Mouse (Mus musculus) myocyte (in vitro differentiated cells): Measurements from ENCODE around the gene Ncor1. TPM values are rescaled to one million over a fixed set of nuclear protein-coding genes. Genes with fewer than 3 reads are reported as not detected.

Experiments used
- H3K27me3 ChIP-seq: one replicate; pipeline ENCODE4 v1.6.1; 2011; ENCODE audit not compliant: control insufficient read depth, insufficient read depth, insufficient read length
- H3K36me3 ChIP-seq: one replicate; pipeline ENCODE4 v1.6.1; 2011; ENCODE audit not compliant: control insufficient read depth, insufficient read depth
- H3K4me2 ChIP-seq: one replicate; pipeline ENCODE4 v1.6.1; 2011; ENCODE audit warnings: low read depth, control low read depth
- H3K4me3 ChIP-seq: one replicate; pipeline ENCODE4 v1.5.1; 2011; ENCODE audit warnings: mild to moderate bottlenecking, control low read depth, moderate library complexity
- H3K79me2 ChIP-seq: one replicate; pipeline ENCODE4 v1.6.1; 2011; ENCODE audit not compliant: control insufficient read depth, insufficient read depth
- H3ac ChIP-seq: one replicate; pipeline ENCODE4 v1.6.1; 2011; ENCODE audit not compliant: control insufficient read depth, insufficient read length
- CEBPB ChIP-seq: IDR thresholded peaks from 2 replicates; pipeline ENCODE4 v1.6.1; 2011; ENCODE audit warnings: mild to moderate bottlenecking, moderate library complexity; ENCODE audit not compliant: poor library complexity, insufficient read depth, severe bottlenecking
- E2F4 ChIP-seq: IDR thresholded peaks from one replicate; pipeline ENCODE4 v1.6.1; 2011; ENCODE audit warnings: mild to moderate bottlenecking, control low read depth, moderate library complexity; ENCODE audit not compliant: insufficient read depth
- MAX ChIP-seq: IDR thresholded peaks from one replicate; pipeline ENCODE4 v1.6.1; 2011; ENCODE audit warnings: low read depth, mild to moderate bottlenecking, control low read depth
- MYOD1 ChIP-seq, 3 experiments: IDR thresholded peaks; one replicate each; pipeline ENCODE4 v1.6.1; 2011; ENCODE audit warnings: control low read depth in 2 of 3, low read depth in 2 of 3, mild to moderate bottlenecking in 2 of 3, moderate library complexity in 1 of 3; ENCODE audit not compliant: insufficient read length in 2 of 3, control insufficient read depth in 1 of 3
- MYOG ChIP-seq, 3 experiments: IDR thresholded peaks; one replicate each; pipeline ENCODE4 v1.6.1; 2011; ENCODE audit warnings: control low read depth in 2 of 3, low read depth in 2 of 3, mild to moderate bottlenecking in 2 of 3; ENCODE audit not compliant: insufficient read length in 2 of 3, control insufficient read depth in 1 of 3, insufficient read depth in 1 of 3
- POLR2A ChIP-seq: IDR thresholded peaks from one replicate; pipeline ENCODE4 v1.6.1; 2011; ENCODE audit warnings: low read depth, mild to moderate bottlenecking, control low read depth, moderate library complexity; ENCODE audit not compliant: insufficient read length
- POLR2AphosphoS2 ChIP-seq: IDR thresholded peaks from one replicate; pipeline ENCODE4 v1.6.1; 2011; ENCODE audit warnings: low read depth, control low read depth; ENCODE audit not compliant: insufficient read length
- REST ChIP-seq: IDR thresholded peaks from one replicate; pipeline ENCODE4 v1.6.1; 2011; ENCODE audit warnings: mild to moderate bottlenecking, control low read depth, moderate library complexity; ENCODE audit not compliant: insufficient read depth, insufficient read length
- SRF ChIP-seq: IDR thresholded peaks from one replicate; pipeline ENCODE4 v1.6.1; 2011; ENCODE audit warnings: low read depth; ENCODE audit not compliant: control insufficient read depth, insufficient read length
- TCF12 ChIP-seq: IDR thresholded peaks from one replicate; pipeline ENCODE4 v1.6.1; 2011; ENCODE audit warnings: mild to moderate bottlenecking, control low read depth; ENCODE audit not compliant: poor library complexity, insufficient read depth, severe bottlenecking
- TCF3 ChIP-seq: IDR thresholded peaks from one replicate; pipeline ENCODE4 v1.6.1; 2011; ENCODE audit warnings: low read depth, control low read depth; ENCODE audit not compliant: insufficient read length
- USF1 ChIP-seq: IDR thresholded peaks from one replicate; pipeline ENCODE4 v1.6.1; 2011; ENCODE audit warnings: low read depth, mild to moderate bottlenecking, control low read depth, moderate library complexity
- polyA plus RNA-seq: library from polyadenylated mRNA; unstranded; fragments of >200 nt; fragmentation: generic; extraction: Trizol; gene quantifications from one replicate; pipeline ENCODE4 v1.2.1, GENCODE M21; 2012; ENCODE audit warnings: missing spikeins

The Ncor1 gene
- polyA plus RNA-seq, 1 experiment = 41.0 TPM

DNA sequence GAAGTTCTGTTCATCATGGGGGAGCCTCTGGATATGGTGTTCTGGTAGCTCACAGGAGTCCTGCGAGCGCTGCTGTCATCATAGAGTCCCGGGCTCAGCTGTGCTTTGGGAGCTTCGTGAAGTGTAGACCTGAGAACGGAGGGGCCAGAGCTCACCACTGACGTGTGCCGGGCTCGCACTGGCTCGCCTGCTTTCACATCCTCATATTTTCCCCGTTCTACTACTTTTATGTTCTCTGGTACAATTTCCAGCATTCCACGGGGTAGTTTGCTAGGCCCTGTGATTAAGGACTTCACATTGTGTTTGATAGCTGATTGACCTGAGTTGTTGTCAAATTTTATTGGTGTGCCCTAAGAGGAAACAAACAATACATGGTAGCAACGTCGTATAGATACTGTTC is 115.3 kb downstream of the Ncor1 start:
- TF ChIP-seq MYOD1 (IDR thresholded peaks at IDR 0.05; ENCODE audit: control insufficient read depth in 1 of 3, insufficient read length in 2 of 3, low read depth in 2 of 3) (no peak), E2F4 (no peak)
- no peak overlapping the region for H3ac ChIP-seq
- H3K4me3 ChIP-seq = no peak overlapping the region
- peaks cover 57% of the 10 kb centered on the region for H3K36me3 ChIP-seq
- no peaks in the 10 kb centered on the region for H3K27me3 ChIP-seq
- no peak overlapping the region for H3K4me2 ChIP-seq
- no peaks in the 10 kb centered on the region for H3K79me2 ChIP-seq

GRCm38 (mm10) chr11:62332228-62332627 is 126.1 kb downstream of the Ncor1 start:
- Histone ChIP-seq H3K36me3 (peaks cover 88% of the 10 kb centered on the region), H3K79me2 (no peaks in the 10 kb centered on the region), H3K4me2 (no peak overlapping the region), H3ac (no peak overlapping the region), H3K27me3 (no peaks in the 10 kb centered on the region), H3K4me3 (no peak overlapping the region)
- TF ChIP-seq MYOG (IDR thresholded peaks at IDR 0.05; ENCODE audit: control insufficient read depth in 1 of 3, insufficient read depth in 1 of 3, insufficient read length in 2 of 3, low read depth in 2 of 3) (no peak), SRF (no peak)

- Histone ChIP-seq H3K4me2 (no peak overlapping the region), H3K4me3 (no peak overlapping the region), H3ac (no peak overlapping the region), H3K27me3 (no peaks in the 10 kb centered on the region), H3K36me3 (peaks cover 88% of the 10 kb centered on the region), H3K79me2 (no peaks in the 10 kb centered on the region)
- no peak for TF ChIP-seq E2F4
- no peak for TF ChIP-seq MYOG (IDR thresholded peaks at IDR 0.05; ENCODE audit: control insufficient read depth in 1 of 3, insufficient read depth in 1 of 3, insufficient read length in 2 of 3, low read depth in 2 of 3)
- TF ChIP-seq POLR2A = no peak
- no peak for TF ChIP-seq CEBPB
- no peak for TF ChIP-seq TCF3
These were observed 127.2 kb downstream of the Ncor1 start for GRCm38 (mm10) chr11:62331141-62331540.

DNA sequence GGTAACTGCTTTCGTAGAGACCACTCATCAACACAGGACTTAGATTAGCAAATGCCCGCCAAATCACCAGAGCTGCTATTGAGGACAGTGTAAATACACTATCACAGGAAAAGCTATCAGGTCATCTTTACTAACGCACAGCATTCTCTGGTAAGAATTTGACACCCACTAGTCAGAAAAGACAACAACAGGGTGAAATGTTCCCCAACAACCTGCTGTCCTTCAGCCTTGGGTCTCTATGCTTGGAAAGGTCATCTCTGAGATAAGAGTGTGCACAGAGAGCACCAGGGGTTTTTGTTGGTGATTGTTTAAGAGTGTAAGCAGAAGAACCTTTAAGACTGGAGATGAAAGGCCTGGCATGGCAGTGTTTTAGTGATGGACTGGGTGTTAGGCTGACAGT is 134.7 kb downstream of the Ncor1 start:
- no peaks in the 10 kb centered on the region for H3K27me3 ChIP-seq
- no peak overlapping the region for H3ac ChIP-seq
- no peaks in the 10 kb centered on the region for H3K79me2 ChIP-seq
- H3K4me3 ChIP-seq = no peak overlapping the region
- H3K36me3 ChIP-seq = peaks cover 97% of the 10 kb centered on the region
- no peak overlapping the region for H3K4me2 ChIP-seq
- TF ChIP-seq POLR2AphosphoS2 (no peak), REST (no peak), TCF12 (no peak), USF1 (no peak), MYOD1 (IDR thresholded peaks at IDR 0.05; ENCODE audit: control insufficient read depth in 1 of 3, insufficient read length in 2 of 3, low read depth in 2 of 3) (no peak), MYOG (IDR thresholded peaks at IDR 0.05; ENCODE audit: control insufficient read depth in 1 of 3, insufficient read depth in 1 of 3, insufficient read length in 2 of 3, low read depth in 2 of 3) (no peak), MAX (no peak), SRF (no peak), TCF3 (no peak), CEBPB (no peak), E2F4 (no peak), POLR2A (no peak)

DNA sequence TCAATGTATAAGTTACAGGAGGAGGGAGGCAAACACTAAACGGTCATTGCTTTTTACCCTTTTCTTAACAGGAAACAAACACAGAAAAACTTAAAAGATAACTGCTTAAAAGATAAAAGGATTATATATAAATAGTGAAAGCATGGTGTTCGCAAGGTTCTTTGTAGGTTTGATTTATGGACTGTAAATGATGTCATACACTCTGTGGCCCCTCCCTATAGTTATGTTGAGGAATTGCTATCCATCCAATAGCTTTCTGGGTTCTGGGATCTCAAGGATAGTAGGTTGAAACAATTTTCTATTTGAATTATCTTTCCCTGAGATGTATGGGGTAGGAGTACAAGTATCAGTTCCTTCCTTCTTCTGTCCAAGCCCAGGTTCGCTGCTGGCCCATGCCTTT is 138.2 kb downstream of the Ncor1 start:
- Histone ChIP-seq H3ac (no peak overlapping the region), H3K36me3 (peaks cover 87% of the 10 kb centered on the region), H3K4me2 (no peak overlapping the region), H3K79me2 (no peaks in the 10 kb centered on the region), H3K4me3 (no peak overlapping the region), H3K27me3 (no peaks in the 10 kb centered on the region)
- TF ChIP-seq REST (no peak), USF1 (no peak), E2F4 (no peak), MYOG (IDR thresholded peaks at IDR 0.05; ENCODE audit: control insufficient read depth in 1 of 3, insufficient read depth in 1 of 3, insufficient read length in 2 of 3, low read depth in 2 of 3) (no peak), MAX (no peak)

DNA sequence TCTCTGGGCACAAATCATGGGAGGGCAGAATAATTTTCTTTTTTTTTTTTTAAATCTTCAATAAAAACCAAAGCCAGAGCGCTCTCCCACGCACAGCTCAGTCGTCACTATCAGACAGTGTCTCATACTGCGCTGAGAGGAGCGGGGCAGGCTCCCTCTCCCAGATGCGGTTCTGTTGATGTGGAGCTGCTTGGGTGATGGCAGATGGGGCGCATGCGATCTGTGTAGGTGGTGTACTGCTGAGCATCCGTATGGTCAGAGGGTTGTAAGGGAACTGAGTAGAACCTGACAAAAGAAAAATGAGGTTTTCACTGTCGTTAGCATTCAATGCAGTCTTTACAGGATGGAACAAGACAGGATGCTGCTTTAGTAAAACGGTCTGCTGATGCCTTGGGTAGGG is 140.6 kb downstream of the Ncor1 start:
- TF ChIP-seq E2F4 (no peak), POLR2A (no peak), TCF3 (no peak), MYOG (IDR thresholded peaks at IDR 0.05; ENCODE audit: control insufficient read depth in 1 of 3, insufficient read depth in 1 of 3, insufficient read length in 2 of 3, low read depth in 2 of 3) (no peak), MAX (no peak), POLR2AphosphoS2 (no peak), USF1 (no peak), CEBPB (no peak), MYOD1 (IDR thresholded peaks at IDR 0.05; ENCODE audit: control insufficient read depth in 1 of 3, insufficient read length in 2 of 3, low read depth in 2 of 3) (no peak), TCF12 (no peak), SRF (no peak), REST (no peak)

More for the DNA sequence above, 140.6 kb downstream of the Ncor1 start:
- H3K79me2 ChIP-seq = no peaks in the 10 kb centered on the region
- no peaks in the 10 kb centered on the region for H3K27me3 ChIP-seq
- H3K36me3 ChIP-seq = peaks cover 85% of the 10 kb centered on the region
- no peak overlapping the region for H3ac ChIP-seq
- no peak overlapping the region for H3K4me2 ChIP-seq
- no peak overlapping the region for H3K4me3 ChIP-seq
